Mouse (Mus musculus): Measurements from ENCODE around the gene Myh10.

Myh10 gene

DNA sequence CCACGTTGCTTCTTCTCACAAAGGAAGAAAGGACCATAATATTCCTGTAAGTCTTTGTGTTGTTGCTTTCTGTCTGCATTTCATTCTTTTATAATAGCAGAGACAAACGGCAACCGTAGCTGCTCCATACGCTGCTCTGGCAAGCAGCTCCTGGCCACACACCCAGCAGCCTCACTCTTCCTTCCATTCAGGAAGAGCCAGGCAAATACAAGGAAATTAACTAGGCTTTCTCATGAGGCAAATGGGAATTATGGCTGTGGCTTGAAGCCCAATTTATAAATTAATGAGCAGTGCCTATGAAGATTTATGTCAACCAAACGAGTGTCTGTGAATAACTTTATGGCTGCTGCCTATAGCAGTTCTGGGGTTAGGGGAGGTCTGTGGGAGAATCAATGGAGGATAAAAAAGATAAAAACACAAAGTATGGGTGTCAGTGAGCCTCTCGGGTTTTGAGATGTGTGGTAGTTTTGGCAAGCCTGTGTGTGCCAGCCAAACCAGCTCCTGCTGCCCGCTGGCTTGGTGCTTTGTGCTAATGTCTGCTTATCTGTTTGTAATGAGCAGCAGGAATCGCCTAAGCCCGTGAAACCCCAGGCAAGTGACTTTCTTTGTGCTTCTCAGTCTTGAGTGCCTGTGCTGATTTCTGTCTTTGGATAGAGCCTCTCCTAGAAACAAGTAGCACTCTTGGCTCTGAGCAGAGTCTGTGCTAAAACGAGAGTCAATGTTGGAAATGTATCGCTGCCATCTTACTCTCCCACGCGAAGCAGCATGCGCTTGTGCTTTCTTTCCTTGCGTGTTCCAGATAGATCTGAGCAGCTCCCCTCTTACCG, 54.2 kb downstream of the Myh10 start:
- DNase-seq (ENCODE audit: low read depth, low spot score) = no peak

- DNase-seq (ENCODE audit: low read depth, low spot score) = no peak
Measured at GRCm38 (mm10) chr11:68748121-68748520, 56.8 kb downstream of the Myh10 start.

GRCm38 (mm10) chr11:68750206-68750605, 58.8 kb downstream of the Myh10 start:
- no peak for DNase-seq (ENCODE audit: low read depth, low spot score)

GRCm38 (mm10) chr11:68750938-68751337, 59.6 kb downstream of the Myh10 start:
- DNase-seq (ENCODE audit: low read depth, low spot score) = peak; percentile 81

DNA sequence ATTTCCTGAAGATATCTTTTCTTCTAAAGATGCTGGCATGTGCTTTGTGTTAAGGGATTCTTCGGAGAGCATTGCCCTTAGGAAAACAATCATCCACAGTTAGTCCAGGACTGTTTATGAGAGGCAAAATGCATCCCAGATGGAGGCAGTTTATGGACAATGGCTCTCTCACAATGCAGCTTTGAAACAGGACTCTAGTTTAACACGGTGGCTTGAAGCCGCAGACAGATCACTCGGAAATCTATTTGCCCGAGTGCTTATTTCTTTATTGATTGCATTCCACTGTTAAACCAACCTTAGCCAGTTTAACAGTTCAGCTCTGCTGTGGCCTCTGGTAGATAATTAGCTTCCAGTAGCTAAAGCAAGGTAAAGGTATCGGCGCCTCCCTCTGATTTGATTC, 62.9 kb downstream of the Myh10 start:
- no peak for DNase-seq (ENCODE audit: low read depth, low spot score)

- DNase-seq (ENCODE audit: low read depth, low spot score) = no peak
Measured at GRCm38 (mm10) chr11:68756456-68757348, 65.3 kb downstream of the Myh10 start.

GRCm38 (mm10) chr11:68759691-68760090, 68.3 kb downstream of the Myh10 start:
- DNase-seq (ENCODE audit: low read depth, low spot score) = no peak

- DNase-seq (ENCODE audit: low read depth, low spot score) = no peak
Measured at GRCm38 (mm10) chr11:68761155-68761554, 69.8 kb downstream of the Myh10 start.

DNA sequence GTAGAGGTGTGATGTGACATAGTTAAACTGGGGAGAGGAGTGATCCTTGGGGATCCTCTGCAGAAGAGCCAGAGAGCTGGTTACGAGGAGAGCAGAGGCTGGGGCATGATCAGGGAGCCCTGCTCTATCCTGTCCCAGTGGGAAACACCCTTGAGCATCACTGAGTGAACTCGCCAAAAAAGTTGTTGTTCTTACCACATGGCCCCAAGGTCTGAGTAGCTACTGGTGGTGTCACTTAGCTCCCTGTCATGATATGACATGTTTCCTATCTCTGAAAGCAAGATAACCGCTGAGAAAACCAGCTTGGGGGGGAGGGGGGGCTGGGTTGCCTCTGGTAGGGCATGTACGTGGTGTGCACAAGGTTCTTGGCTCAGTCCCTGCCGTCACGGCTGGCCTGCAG, 70.3 kb downstream of the Myh10 start:
- no peak for DNase-seq (ENCODE audit: low read depth, low spot score)

- DNase-seq (ENCODE audit: low read depth, low spot score) = no peak
Measured at GRCm38 (mm10) chr11:68764622-68765021, 73.3 kb downstream of the Myh10 start.

- DNase-seq (ENCODE audit: low read depth, low spot score) = no peak
Measured at GRCm38 (mm10) chr11:68767762-68768542, 76.6 kb downstream of the Myh10 start.

DNA sequence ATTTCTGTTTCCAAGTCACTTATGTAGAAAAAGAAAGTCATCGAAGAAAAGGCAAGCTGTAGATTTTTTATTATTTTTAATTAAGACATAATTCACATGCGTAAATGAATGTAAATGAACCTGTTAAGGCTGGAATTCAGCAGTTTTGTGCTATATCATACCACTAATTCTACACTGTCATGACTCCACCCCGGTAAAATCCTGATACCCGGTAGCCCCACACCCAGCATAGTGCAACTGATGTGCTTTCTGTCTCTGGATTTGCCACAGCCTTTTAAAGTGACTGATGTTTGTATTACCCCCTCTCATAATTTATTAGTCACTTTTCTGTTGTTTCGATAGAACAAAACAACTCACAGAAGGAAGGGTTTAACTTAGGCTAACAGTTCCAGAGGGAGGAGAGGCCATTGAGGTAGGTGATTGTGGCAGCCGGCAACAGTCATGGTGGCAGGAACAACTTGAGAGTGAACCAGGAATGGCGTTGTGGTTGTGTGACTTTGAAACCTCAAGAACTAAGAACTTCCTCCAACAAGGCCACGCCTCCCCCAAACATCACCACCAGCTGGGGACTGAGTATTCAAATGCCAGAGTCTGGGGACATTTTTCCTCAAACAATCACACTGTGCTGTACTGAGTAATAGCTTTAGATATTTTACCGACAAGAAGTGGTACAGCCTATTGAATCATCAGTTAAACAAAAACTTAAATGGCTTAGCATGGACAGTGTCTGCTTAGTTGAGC, 78.6 kb downstream of the Myh10 start:
- no peak for DNase-seq (ENCODE audit: low read depth, low spot score)

GRCm38 (mm10) chr11:68776147-68776655, 84.8 kb downstream of the Myh10 start:
- no peak for DNase-seq (ENCODE audit: low read depth, low spot score)

DNA sequence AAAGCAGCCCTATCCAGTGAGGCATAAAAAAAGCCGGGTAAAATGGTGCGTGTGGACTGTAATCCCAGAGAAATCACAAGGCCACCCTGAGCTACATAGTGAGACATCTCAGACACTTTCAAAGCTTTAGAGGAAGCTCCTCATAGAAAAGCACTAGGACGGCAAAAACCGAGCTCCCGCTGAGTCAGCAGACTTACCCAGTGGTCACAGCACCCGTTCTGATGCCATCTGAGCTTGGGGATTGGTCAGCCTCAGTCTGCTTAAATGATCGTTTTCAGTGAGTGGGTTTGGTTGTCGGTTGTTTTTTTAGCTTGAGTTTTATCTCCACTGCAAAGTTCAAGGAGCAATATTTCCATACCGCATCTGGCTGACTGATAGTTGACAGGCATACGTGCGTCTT, 86.6 kb downstream of the Myh10 start:
- no peak for DNase-seq (ENCODE audit: low read depth, low spot score)

DNA sequence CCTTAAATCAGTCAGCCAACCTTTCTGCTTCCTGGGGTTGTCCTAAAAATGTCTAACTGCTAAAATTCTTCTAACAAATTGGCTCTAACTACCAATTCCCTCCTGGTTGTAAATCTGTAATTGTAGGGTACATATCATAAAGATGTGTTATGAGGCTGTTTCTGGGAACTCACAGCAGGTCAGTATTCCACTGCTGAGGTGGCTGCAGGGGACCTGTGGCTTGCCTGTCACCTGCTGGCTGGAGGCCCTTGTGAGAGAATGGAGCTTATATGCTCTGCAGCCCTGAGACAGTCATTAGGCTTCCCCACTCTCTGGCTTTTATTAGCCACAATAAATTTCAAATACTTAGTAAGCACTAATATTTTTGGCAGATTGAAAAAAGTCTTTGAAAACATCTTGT, 87.5 kb downstream of the Myh10 start:
- no peak for DNase-seq (ENCODE audit: low read depth, low spot score)

GRCm38 (mm10) chr11:68779735-68780465, 88.5 kb downstream of the Myh10 start:
- DNase-seq (ENCODE audit: low read depth, low spot score) = no peak

DNA sequence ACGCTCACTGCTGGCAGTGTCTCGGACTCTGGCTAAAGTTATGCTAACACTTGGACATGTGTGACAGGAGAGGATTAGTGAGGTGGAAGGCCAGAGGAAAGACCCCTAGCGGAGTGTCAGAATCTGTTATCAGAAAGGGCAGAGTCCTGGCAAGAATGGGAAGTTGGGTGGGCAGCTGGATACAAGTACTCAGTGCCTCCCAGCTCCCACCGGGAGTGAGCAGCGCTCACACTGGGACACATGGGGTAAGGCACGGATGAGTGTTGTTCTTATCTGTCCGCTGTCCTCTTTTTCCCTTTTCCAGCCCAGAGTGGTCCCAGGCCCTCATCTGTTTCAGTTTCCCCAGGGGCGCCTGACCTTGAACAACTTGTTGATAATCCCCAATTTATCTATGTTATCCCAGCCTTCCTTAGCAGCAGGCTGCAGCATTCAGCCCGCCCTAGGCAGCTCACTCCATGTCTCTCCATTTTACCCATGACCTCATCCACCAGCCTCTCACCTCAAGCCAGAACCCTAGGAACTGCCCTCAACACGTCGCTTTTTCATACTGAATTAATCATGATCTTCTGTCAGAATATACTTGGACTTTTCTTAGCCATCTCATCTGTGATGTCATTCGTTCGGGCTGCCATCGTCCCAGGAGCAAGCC, 89.2 kb downstream of the Myh10 start:
- DNase-seq (ENCODE audit: low read depth, low spot score) = no peak

DNA sequence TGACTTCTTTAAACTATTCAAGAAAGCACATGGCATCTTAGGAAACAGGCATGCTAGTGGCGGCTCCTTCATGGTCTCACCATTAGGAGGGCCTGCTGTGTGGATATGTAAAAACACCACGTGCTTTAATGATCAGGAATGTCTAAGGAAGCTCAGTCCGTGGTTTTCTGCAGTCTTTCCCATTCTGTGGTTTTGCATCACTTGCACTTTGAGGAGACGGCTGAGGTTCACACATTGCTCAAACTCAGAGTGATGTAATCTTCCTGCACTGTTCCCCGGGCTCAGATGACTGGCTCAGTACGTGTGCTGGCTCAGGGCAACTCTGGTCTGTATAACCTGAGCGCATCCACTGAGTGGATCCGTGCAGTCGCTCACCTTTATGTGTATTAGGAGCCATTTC, 91.0 kb downstream of the Myh10 start:
- no peak for DNase-seq (ENCODE audit: low read depth, low spot score)

DNA sequence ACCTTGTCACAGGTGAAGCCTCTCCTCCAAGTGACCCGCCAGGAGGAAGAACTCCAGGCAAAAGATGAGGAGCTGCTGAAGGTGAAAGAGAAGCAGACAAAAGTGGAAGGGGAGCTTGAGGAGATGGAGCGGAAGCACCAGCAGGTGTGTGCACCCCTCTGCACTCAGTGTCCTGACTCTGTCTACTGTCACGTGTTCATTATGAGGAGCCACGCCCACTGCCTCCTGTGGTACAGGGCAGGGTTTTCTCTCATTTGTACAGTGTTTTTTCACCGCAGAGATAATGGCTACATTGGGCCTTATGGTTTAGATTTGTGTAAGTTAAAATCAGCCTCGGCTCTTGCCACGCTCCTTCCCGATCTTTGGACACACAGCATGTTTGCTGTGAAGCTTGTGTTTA, 94.5 kb downstream of the Myh10 start:
- DNase-seq (ENCODE audit: low read depth, low spot score) = peak; percentile 40

DNA sequence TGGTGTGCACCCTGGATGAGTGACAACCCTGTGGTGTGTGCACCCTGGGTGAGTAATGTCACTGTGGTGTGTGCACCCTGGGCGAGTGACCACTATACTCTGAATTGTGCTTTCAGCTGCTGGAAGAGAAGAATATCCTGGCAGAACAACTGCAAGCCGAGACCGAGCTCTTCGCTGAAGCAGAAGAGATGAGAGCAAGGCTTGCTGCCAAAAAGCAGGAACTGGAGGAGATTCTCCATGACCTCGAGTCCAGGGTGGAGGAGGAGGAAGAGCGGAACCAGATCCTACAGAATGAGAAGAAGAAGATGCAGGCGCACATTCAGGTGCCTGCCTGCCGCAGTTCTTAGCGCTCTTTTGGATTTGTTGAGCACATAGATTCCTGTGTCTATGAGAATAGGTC, 95.9 kb downstream of the Myh10 start:
- DNase-seq (ENCODE audit: low read depth, low spot score) = no peak
